Mouse (Mus musculus) testis, postnatal 14 days (tissue): Measurements from ENCODE around the gene Epb41l4b.
A peak's percentile ranks its signal among the peaks of the same experiment; 100 is the strongest.

Experiments used
- DNase-seq: peaks from one replicate; pipeline ENCODE4 v3.0.0; 2021; ENCODE audit warnings: low spot score

Gene Epb41l4b

DNA sequence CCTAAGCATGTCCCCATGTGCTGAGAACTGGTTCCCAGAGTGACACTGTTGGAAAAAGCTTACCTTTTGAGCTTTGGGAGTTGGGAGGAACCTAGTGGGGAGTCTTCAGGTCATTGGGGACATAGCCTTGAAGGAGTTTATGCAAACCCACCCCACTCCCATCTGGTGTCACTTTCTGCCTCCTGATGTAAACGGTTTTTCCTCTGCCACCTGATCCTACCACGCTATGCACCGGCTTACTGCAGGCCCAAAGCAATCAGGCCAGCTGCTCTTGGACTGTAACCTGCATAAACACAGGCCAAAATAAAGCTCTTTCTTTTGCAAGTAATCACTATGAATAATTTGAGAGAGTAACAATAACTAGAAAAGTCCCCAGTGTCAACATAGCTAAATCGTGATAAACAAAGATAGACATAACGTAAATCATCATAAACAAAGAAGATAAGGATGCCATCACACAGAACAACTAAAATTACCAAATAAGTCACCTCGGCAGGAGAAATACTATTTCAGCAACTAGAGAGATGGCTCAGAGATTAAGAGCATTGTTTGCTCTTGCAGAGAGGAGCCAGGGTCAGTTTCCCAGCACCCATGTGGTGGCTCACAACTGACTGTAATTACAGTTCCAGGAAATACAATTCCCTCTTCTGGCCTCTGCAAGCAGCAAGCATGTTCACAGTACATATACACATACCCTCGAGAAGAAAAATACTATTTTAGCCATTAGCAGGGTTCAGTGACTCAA lies 29.6 kb downstream of the Epb41l4b start:
- no peak for DNase-seq

DNA sequence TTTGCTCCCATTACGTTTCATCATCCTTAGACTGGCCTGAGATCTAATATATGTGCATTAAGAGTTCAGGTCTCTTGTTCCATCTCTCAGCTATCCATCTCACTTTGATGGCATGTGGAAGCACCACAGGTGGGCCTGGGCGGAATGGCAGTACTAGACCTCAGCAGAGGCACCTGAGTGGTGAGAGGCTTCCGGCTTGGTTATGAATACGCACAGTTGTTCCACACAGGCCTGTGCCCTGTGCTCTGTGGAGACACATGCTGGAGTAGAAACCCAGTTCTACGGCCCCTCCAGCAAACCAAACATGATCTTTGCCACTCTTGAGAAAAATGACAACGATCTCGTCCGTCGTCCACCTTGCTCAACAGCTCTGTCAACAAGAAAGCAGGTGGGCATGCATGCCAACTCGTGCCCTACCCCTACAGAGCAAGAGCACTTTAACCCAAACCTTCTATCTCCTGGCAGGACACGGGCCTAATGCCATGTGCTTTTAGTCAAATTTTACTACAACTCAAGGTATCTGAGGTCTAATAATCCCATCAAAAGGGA lies 31.2 kb downstream of the Epb41l4b start:
- no peak for DNase-seq

DNA sequence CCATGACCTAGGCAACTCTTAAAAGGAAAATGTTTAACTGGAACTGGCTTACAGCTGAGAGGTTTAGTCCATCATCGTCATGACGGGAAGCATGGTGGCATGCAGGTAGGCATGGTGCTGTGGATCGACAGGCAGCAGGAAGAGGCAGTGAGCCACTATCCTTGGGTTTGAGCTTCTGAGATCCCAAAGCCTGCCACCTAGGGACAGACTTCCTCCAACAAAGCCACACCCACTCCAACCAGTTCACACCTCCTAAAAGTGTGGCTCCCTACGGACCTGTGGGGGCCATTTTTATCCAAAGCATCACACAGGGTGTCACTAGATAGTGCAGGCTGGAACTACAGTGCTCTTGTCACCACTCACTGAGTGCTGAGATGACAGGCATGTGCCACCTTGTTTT lies 31.8 kb downstream of the Epb41l4b start:
- DNase-seq = no peak

DNA sequence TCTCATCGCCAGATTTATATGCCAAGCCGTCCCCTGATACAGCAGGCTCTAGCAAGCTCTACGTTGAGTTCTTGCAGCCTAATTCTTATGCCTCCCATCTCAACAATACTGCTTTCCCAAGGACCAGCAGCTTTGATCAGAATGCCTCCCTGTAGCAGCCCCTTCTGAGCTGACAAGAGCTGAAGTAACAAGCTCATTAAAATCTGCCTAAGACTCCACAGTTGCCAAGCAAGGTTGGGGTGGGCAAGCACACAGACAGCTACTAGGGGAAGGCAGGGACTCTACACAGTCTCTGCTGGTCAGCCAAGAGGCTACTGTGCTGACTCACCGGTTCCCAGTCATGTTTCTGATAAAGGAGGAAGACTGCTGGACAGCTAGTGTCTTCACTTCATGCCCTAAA lies 33.7 kb downstream of the Epb41l4b start:
- no peak for DNase-seq

DNA sequence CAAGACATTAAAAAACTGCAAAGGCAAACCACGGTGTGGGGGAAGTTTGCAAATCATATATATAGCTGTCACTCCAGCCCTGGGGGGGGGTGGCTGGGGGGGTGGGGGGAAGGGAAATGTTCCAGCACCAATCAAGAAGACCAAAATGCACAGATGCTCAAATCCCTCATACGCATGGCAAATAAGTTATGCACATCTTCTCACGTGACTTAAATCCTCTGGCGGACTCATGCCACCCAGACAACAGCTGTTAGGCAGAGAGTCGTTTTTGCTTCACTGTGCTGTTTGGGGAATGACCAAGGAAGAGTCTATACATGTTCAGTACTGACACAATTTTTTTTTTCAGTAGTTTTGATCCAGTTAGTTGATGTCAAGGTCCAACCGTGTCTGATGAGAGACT lies 37.9 kb downstream of the Epb41l4b start:
- DNase-seq = no peak

DNA sequence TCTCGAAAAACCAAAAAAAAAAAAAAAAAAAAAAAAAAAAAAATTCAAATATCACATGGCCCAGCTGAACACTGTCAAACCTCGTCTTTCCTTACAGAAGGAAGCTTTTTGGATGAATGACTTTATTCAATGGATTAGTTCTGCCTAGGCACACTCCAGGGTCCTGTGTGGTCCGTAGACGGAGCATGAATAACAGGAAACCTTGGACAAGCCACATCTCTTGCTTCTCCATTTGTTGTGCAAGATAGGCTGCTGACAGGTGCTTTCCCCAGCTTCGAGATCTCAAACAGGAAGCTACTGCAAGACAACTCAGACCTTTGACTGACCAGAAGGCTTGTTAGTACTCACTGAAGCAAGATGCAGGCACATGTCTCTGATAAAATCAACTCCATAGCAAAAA lies 39.4 kb downstream of the Epb41l4b start:
- DNase-seq = no peak

DNA sequence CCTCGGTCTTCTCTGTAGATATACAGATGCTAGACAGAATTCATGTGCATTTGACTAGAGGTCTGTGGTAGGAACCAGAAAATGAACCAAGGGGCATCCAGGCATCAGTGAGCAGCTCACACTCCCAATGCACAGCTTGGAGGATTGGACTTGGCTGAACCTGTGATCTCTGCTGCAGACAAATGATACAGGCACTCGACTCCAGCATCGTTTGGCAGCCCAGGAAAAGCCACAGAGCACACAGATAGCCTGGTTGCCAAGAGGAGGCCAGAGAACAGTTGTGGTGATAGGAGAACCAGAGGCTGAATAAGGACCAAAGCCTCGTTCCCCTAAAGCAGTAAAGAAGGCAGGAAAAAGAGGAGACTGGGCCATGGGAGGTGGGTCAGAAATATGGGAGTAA lies 42.1 kb downstream of the Epb41l4b start:
- no peak for DNase-seq

DNA sequence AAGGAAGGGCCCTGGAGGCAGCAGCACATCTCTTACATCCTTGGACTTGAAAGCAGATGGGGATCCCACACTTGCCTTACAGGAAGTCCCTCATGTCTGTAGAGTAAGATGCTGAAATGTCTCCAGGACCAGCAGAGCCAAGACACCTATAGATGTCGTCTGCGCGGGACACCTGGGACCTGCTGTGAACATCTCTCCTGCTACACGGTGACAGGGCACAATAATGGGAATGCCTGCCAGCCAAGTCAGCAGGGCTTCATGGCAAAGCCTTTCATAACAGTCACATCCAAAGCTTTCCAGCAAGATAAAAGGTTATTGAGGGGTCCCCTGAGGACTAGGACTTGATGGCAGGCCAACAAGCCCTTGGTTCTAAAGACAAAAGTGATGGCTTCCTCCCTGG lies 45.8 kb downstream of the Epb41l4b start:
- no peak for DNase-seq

DNA sequence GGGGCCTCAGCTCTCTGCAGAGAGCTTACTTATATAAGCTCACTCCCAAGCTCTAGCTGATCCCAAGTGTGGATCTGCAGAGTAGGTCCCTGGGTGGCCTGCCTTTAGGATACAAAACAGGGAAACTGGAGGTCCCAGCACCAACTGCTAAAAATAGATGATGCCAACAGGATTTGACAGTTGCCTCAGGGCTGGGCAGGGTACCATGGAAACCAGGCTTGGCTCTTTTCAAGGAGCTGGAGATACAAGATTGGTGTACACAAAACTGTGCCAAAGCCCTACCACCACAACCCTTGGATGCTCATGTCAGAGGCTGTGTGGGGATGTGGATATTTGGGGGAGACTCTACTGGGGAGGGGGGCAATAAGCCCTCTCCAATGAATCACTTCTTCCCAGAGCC lies 47.7 kb downstream of the Epb41l4b start:
- DNase-seq = no peak

DNA sequence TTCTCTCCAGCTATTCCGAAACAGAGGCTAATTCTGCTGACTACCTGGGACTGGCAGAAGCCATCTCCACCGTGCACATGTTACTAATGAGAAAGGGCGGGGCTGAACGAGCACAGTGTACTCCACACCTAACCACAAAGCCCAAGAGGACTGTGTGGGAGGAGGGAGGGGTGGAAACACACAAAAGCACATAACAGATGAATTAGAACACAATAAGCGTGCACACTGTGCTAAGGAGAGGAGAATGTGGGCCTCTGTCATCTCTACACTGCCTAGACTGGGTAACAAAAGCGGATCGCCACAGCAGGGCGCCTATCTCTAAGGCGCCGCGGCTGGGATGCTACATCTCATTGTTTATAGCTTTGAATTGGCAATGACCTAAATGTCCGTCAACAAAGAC lies 51.9 kb downstream of the Epb41l4b start:
- no peak for DNase-seq

DNA sequence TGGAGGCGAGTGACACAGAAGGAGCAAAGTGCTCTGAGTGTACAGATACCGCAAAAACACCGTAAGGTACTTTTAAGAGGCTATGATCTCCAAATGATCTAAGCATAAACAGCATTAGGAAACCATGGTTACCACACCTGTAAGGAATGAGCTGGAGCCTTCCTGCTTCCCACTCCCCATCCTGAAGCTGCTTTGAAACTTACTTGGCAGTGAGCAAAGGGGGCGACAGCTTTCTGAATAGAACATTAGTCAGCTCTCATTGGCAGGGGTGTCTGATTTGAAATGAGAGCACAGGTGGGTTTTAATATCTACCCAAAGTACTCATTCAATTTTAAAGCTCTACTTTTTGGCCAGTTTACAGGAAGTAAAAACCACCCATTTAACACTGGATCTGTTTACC lies 54.9 kb downstream of the Epb41l4b start:
- DNase-seq = no peak

DNA sequence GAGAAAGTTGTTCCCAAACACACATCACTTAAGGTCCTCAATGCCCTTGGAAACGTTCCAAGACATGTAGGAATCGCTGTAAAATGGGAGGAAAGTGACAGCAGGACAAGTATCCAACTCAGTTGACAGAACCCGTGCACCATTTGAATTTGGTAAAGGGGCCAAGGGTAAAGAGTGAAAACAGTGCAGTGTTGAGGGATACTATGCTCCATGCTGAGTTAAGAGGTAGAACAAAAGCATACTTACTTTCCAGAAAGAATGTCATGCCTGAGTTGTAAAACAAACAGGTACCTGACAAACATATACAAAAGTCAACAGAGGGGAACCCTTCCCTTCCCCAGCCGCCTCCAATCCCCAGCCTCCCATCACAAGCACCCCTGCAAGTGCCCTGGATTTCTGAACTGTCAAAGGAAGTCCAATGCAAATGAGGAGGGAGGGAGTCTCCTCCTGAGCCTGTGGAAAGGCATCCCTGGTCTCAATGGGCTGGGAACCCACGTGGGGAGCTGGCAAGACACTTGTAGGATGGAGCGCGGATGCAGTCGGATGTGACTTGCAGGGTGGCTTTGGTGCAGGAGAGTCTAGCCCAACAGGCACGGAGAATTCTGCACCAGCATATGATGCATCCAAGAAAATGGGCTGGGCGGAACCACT lies 57.4 kb downstream of the Epb41l4b start:
- DNase-seq = no peak

DNA sequence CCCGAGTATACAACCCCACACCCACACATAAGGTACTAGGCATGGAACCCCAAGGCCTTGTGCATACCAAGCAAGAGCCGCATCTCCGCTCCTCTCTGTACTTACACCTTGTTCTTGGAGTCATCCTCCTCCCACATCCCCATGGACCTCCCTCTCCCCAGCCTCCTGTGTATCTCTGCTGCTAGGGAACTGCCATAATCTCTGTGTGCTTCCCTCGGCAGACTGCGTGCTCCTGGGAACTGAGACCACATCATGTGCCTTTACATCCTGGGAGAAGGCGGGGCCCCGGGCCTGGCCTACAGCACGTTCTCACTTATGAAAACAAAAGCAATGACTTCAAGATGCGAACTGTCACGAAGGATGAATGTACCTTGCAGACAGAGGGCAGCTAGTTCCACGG lies 59.6 kb downstream of the Epb41l4b start:
- no peak for DNase-seq

DNA sequence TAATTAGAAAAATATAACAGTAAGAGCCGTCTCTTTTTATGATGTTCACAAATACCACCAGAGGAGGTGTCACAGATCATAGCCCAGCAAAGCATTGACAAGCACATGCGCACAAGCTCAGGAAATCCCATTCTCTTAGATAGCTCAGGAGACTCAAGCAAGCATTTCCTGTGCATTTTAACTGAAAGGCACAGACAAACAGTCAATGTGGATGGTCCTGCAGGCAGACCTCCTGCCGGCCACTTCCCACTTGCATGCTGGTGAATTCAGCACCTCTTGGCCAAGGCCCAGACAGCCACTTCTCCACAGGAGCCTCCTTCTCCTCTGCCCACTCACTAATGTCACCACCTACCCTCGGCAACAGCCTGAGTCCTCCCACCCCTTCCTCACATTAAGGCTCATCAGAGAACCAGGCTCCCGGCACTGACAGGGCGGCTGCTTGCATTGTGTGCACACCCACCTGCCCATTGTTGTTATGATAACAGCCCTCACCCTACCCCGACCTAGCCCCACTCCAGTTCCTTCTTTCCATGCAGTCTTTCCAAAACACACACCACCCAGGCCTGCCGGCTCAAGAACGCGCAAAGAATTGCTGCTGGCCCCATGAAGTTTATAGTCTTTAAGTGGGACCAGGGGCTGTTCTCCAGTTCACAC lies 60.3 kb downstream of the Epb41l4b start:
- DNase-seq = no peak

DNA sequence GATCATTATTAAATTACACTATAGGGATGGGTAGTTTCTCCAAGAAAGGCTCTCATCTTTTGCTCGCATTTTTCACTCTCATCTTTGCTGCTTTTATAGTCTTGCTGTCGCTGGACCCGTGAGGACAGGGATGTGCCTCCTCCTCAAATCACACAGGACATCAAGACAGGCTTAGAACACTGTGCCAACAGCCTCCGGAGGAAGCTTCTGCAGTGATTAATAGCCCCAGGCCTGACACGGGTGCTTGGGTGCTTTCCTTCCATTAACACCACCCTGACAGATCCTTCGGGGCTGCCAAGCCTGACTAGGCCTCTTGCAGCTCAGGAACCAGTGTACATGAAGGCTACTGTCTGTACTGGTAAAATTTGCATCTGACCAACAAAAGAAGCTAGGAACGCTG lies 61.8 kb downstream of the Epb41l4b start:
- DNase-seq = no peak

DNA sequence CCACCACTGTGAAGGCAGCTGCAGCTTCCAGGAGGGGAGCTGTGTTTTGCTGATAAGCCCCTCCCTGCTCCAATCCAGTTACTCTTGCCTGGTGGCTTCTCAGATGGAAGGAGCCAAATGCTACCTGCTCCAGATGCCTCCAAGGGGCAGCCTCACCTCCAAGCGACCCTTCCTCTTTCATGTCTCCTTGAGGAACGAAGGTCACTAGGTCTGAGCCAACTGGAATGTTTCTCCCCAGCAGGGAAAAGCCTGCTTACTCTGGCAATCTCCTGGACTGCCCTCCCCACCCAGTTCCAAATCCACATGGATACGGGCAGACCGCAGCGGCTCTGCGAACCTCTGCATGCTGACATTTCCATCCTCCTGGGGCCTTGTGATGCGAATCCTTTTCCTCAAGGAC lies 69.4 kb downstream of the Epb41l4b start:
- DNase-seq = no peak

DNA sequence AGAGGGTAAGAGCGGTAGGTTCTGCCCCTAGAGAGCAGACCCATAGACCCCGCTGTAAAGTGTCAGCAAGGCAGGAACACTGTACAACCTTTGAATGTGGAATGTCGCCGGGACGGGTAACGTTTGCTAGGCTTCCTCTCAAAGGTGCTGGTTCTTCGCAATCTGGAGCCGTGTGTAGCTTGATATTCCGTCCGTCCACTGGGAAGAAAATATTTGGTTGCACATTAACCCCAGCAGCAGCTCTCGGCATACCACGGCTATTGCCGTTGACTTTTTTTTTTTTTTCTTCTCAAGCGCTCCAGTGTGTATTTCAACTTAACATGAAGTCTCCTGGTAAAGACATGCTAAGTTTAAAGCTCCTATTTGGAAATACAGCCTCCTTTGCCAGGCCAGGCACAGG lies 70.1 kb downstream of the Epb41l4b start:
- DNase-seq = no peak

DNA sequence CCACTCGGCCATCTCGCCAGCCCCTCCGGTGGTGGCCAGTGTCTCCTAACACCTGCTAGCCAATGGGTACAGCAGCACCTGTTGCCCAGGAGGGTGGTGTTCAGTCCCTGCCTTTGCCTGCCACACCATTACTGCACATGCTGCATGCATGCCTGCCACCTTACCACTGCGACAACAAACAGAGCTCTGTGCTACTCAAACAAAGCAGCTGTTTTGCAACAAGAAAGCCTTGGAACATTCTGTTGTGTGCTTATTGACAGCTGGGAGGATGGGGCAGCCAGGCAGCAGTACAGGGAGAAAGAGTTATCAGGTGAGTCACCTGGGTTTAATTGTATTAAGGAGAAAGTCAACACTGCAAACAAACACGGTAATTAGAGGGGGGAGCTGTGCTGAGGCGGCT lies 72.6 kb downstream of the Epb41l4b start:
- no peak for DNase-seq

DNA sequence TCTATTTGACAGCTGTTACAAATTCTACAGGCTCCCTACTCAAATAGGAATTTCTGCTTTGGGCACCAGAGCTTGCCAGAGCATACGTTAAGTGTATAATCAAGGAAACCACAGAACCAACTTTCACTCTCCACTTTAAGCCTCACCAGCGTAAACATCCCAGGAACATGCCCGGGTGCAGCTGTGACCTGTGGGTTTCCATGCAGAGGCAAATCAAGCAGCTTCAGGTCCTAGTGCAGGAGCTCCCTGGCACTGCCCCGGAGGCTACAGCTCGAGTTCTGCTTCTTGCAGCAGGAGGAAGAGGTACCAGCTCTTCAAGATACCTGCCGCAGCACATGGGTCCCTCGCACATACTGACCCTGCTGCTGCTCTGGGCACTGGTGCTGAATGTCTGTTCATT lies 74.8 kb downstream of the Epb41l4b start:
- no peak for DNase-seq

DNA sequence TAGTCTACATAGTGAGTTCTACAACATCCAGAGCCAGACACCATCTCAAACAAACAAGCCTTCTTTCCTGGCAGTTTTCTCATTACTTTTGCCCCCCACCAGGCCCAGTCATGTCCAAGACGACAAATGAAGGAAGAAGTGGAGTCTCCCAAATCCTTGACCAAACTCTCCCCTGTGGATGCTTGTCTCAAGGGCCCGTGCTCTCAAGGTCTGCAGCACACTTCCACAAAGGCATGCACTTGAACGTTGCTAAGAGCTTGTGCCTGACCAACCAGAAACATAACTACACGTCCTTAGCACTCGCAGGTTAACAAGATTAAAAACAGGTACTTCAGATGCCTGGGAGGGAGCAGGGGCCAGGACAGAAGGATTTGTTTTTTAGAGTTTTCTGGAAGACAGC lies 75.4 kb downstream of the Epb41l4b start:
- DNase-seq = no peak

DNA sequence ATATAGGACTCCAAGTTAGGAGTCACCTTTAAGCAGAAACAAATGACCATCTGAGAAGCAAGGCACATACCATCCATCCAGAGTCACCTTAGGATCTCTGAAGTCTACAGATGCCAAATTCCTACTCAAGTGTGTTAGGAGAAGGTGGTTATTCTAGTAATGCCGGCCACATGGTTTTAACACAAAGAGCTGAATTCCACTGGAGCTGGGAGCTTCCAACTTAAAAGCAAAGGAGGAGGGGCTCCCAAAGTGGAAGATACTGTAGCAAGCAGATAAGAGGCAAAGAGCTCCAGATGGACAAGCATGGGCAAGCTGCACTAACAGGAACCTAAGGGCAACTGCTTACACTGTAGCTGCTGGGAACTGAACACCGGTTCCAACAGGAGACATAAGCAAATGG lies 76.3 kb downstream of the Epb41l4b start:
- DNase-seq = peak; percentile 16

DNA sequence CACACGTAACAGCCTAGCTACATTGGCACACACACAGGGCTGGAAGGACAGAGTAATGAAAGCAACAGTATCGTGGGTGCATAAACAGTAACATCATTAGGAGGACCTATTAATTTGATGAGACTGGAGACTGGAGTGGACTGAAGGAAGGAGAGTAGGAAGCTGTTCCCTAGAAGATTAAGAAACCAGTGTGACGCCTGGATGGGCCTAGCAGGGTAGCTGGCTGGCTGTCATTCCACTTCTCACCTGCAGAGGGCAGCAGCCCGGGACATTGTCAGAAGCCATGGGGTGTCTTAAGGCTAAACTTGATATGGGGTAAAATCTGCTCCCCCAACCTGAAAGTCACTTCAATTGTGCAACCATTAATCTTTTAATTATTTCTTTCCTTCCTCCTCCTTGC lies 78.0 kb downstream of the Epb41l4b start:
- peak; percentile 48 for DNase-seq

DNA sequence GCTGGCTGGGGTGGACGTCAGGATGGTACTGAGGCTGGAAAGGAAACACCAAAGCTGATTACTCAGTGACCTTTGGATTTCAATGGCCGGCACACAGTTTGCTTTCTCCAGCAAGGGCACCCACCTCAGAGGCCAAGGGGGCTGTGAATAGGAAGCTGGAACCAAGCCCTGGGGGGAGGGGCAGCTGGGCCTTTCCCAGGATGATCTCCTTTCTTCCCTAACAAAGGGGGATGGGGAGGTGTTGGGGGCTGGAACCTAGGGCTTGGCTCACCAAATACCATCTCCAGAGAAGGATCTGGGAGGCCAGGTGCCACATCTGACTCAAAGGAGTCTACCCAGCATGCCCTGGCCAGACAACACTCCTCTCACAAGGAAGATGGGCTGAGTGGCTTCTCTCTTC lies 78.4 kb downstream of the Epb41l4b start:
- no peak for DNase-seq
